Mouse (Mus musculus) heart, adult 2 months (tissue): ENCODE data around the gene Nans. TPM values are rescaled to one million over a fixed set of nuclear protein-coding genes. Genes with fewer than 3 reads are reported as not detected.
A peak's percentile ranks its signal among the peaks of the same experiment; 100 is the strongest.

Source experiments
- DNase-seq, 2 experiments: peaks; one replicate each; pipeline ENCODE4 v3.0.0; 2021
- H3K27ac ChIP-seq: fragments of 200-600 bp; 2 replicates; pipeline ENCODE4 v1.8.1; 2022
- H3K27me3 ChIP-seq: fragments of 200-500 bp; 2 replicates; pipeline ENCODE4 v1.6.1; 2012; ENCODE audit warnings: mild to moderate bottlenecking, low read length, inconsistent platforms, mixed read lengths; ENCODE audit not compliant: control insufficient read depth, insufficient read depth
- H3K36me3 ChIP-seq: fragments of 200-500 bp; 2 replicates; pipeline ENCODE4 v1.6.1; 2012; ENCODE audit warnings: low read length, inconsistent platforms; ENCODE audit not compliant: control insufficient read depth, insufficient read depth
- H3K4me1 ChIP-seq: fragments of 200-500 bp; 2 replicates; pipeline ENCODE4 v1.6.1; 2011; ENCODE audit warnings: low read length; ENCODE audit not compliant: control insufficient read depth, insufficient read depth
- H3K4me3 ChIP-seq: fragments of 200-600 bp; 2 replicates; pipeline ENCODE4 v1.8.1; 2022
- H3K79me2 ChIP-seq: fragments of 200-500 bp; replicated peaks from 2 replicates; pipeline ENCODE4 v1.6.1; 2012; ENCODE audit warnings: mild to moderate bottlenecking, inconsistent platforms, low read length, moderate library complexity, mixed read lengths; ENCODE audit not compliant: control insufficient read depth, insufficient read depth
- H3K9ac ChIP-seq: fragments of 200-500 bp; 2 replicates; pipeline ENCODE4 v1.6.1; 2012; ENCODE audit warnings: low read depth, mild to moderate bottlenecking, control low read depth, inconsistent platforms, low read length, mixed read lengths
- CTCF ChIP-seq: fragments of 200-600 bp; IDR thresholded peaks from 2 replicates; pipeline ENCODE4 v1.8.1; 2022; ENCODE audit warnings: antibody characterized with exemption, mild to moderate bottlenecking, moderate library complexity
- EP300 ChIP-seq: fragments of 200-500 bp; IDR thresholded peaks from 2 replicates; pipeline ENCODE4 v1.6.1; 2011; ENCODE audit warnings: low read depth, low read length, control low read depth; ENCODE audit not compliant: insufficient read depth
- POLR2A ChIP-seq: fragments of 200-500 bp; IDR thresholded peaks from 2 replicates; pipeline ENCODE4 v1.6.1; 2011; ENCODE audit warnings: mild to moderate bottlenecking, low read depth, low read length, control low read depth; ENCODE audit not compliant: insufficient read depth
- WGBS: fragments of 180-500 bp; shearing (Covaris S2); methylation state at CpG from one replicate; pipeline ENCODE4 v1.1.7; 2018; 5-methylcytosine and 5-hydroxymethylcytosine counted together
- intact Hi-C: fragments of 180-260 bp; cut with DNase I; formaldehyde crosslinking; loops from one replicate; pipeline ENCODE4 v1.15.1; 2025
- polyA plus RNA-seq: library from polyadenylated mRNA; depleted of rRNA; stranded (reverse); fragments of >200 nt; gene quantifications from 2 replicates; pipeline ENCODE4 v1.2.3, GENCODE M21; 2012
- total RNA-seq, 2 experiments: library from RNA; stranded (reverse); gene quantifications; 2 replicates each; pipeline ENCODE4 v1.2.3; 2021

Gene Nans
- total and polyA plus RNA-seq, 3 experiments = 11.3 to 16.4 (median 12.0) TPM

- no peak overlapping the region for H3K9ac ChIP-seq
- no peak for DNase-seq
- TF ChIP-seq POLR2A = no peak
- TF ChIP-seq EP300 = no peak
- TF ChIP-seq CTCF = no peak
- H3K36me3 ChIP-seq = no peaks in the 10 kb centered on the region
- intact Hi-C loops = no loop called here
- no peaks in the 10 kb centered on the region; the same call in 1 of the 2 replicates for H3K4me1 ChIP-seq
- H3K27me3 ChIP-seq = no peaks in the 10 kb centered on the region
- H3K79me2 ChIP-seq = no peaks in the 10 kb centered on the region
- 96% methylated on average over 6 of the region's 6 CpGs for WGBS
- H3K4me3 ChIP-seq = no peak overlapping the region
- H3K27ac ChIP-seq = no peak overlapping the region
These were observed 4.0 kb downstream of the Nans start for GRCm38 (mm10) chr4:46493071-46493470.

GRCm38 (mm10) chr4:46495543-46495942 lies 6.5 kb downstream of the Nans start:
- H3K27ac ChIP-seq = no peak overlapping the region
- no peak for TF ChIP-seq CTCF
- no peak for TF ChIP-seq POLR2A
- TF ChIP-seq EP300 = no peak
- H3K4me3 ChIP-seq = no peak overlapping the region
- no peaks in the 10 kb centered on the region for H3K36me3 ChIP-seq
- H3K4me1 ChIP-seq = no peaks in the 10 kb centered on the region
- no peak for DNase-seq
- H3K9ac ChIP-seq = no peak overlapping the region
- H3K79me2 ChIP-seq = no peaks in the 10 kb centered on the region
- H3K27me3 ChIP-seq = no peaks in the 10 kb centered on the region
- intact Hi-C loops = loop anchor here (5.0 kb wide), 1 partner anchor 293 kb away; no protein-coding TSS in a partner anchor
- whole genome bisulfite sequencing = 82% methylated on average over 12 of the region's 12 CpGs

DNA sequence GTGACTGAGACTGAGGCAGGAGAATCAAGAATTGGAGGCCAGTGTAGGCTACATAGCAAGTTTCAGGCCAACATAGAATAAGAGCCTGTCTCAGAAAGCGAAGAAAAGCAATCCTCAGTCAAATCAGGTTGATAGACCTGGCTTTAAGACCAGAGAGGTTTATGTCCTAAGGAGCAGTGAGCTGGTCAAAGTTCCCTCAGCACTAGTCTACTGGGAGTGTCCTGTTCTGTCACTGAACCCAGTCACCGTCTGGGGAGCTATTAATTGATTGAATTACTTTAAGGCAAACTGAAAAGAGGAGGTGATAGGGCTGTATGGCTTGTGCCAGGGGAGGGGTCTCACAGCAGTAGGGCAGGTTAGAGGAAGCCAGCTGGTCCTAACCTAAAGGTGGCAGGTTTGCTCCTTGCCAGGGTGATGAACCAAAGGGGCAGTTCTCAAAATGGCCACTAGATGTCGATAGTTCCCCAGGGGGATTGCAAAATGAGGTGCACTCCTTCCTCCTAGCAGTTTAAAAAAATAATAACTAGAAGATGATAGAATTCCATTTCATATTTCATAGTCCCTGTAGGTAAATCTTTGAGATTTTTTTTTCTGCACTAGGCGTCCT lies 8.3 kb downstream of the Nans start:
- 57% methylated on average over 4 of the region's 4 CpGs for WGBS
- intact Hi-C loops = loop anchor here (5.0 kb wide), 1 partner anchor 295 kb away; no protein-coding TSS in a partner anchor

GRCm38 (mm10) chr4:46498511-46498910 lies 9.5 kb downstream of the Nans start:
- TF ChIP-seq CTCF (no peak), EP300 (no peak), POLR2A (no peak)
- DNase-seq = peak in 1 of 2 experiments; percentile 20
- H3K4me1 ChIP-seq = no peaks in the 10 kb centered on the region
- intact Hi-C loops = loop anchor here (2.0 to 5.0 kb wide), 2 partner anchors 108 to 296 kb away; no protein-coding TSS in a partner anchor
- H3K9ac ChIP-seq = no peak overlapping the region
- no peak overlapping the region for H3K27ac ChIP-seq
- no peaks in the 10 kb centered on the region for H3K79me2 ChIP-seq
- 82% methylated on average over 3 of the region's 3 CpGs for WGBS
- H3K36me3 ChIP-seq = no peaks in the 10 kb centered on the region
- H3K27me3 ChIP-seq = no peaks in the 10 kb centered on the region
- no peak overlapping the region for H3K4me3 ChIP-seq

More for the DNA sequence above, 8.3 kb downstream of the Nans start:
- peak; percentile 69 to 78 for DNase-seq
- no peaks in the 10 kb centered on the region for H3K4me1 ChIP-seq
- no peak overlapping the region for H3K4me3 ChIP-seq
- H3K9ac ChIP-seq = no peak overlapping the region
- H3K27me3 ChIP-seq = no peaks in the 10 kb centered on the region
- no peaks in the 10 kb centered on the region for H3K36me3 ChIP-seq
- no peaks in the 10 kb centered on the region for H3K79me2 ChIP-seq
- peak; percentile 100 for TF ChIP-seq CTCF
- TF ChIP-seq EP300 = 0 out of 2 replicates have a peak, but pooled peaks have one; percentile 16
- TF ChIP-seq POLR2A = no peak
- no peak overlapping the region for H3K27ac ChIP-seq

DNA sequence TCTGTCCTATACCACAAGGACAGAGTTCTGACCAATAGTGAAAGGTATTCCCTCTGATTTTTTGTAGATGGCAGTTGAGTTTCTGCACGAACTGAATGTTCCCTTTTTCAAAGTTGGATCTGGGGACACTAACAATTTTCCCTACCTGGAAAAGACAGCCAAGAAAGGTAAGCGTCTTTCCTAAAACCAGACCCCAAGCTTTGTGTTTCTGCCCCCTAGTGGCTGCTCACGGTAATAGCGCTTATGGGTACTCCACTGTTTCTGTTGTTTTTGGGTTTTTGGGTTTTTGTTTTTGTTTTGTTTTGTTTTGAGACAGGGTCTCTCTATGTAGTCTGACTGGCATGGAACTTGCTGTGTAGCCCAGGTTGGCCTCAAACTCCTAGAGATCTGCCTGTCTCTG lies 9.9 kb downstream of the Nans start:
- WGBS = 21% methylated on average over 4 of the region's 4 CpGs
- Histone ChIP-seq H3K27me3 (no peaks in the 10 kb centered on the region), H3K4me3 (no peak overlapping the region), H3K4me1 (no peaks in the 10 kb centered on the region), H3K36me3 (no peaks in the 10 kb centered on the region), H3K27ac (no peak overlapping the region), H3K9ac (no peak overlapping the region), H3K79me2 (no peaks in the 10 kb centered on the region)
- intact Hi-C loops = loop anchor here (2.0 to 5.0 kb wide), 2 partner anchors 108 to 297 kb away; no protein-coding TSS in a partner anchor
- TF ChIP-seq CTCF (peak; percentile 94), POLR2A (no peak)
- DNase-seq = no peak
